9 mouse cellular contexts compared by ENCODE assay signal in genomic region chr16:89958982-89959381, GRCm38 (mm10).
DNase-seq lines count a peak whose midpoint lies in the region; ATAC-seq lines count a peak whose summit lies in the region.
"Had no signal": no experiment of that assay in that cellular context is flagged by ENCODE, and none has a peak within 500 bp of the region (broad histone marks: within the 10 kb centered on the region; RNA-seq: fewer than 3 reads in every experiment).

No protein-coding gene starts in this region.

- H3K4me1 ChIP-seq in heart, embryonic 11.5 days (ENCODE audit: control insufficient read depth, insufficient read depth, low read length) = peaks cover 9% of the 10 kb centered on the region; the same call in 1 of the 2 replicates
- H3K4me1 ChIP-seq in heart, embryonic 10.5 days = peaks cover 30% of the 10 kb centered on the region
- H3K4me1 ChIP-seq in stomach, embryonic 16.5 days (ENCODE audit: control insufficient read depth, insufficient read depth, low read length) = peaks cover 16% of the 10 kb centered on the region

- intact Hi-C loops in left cerebral cortex, postnatal 14 days (cut with DNase I) = no loop called here

- H3K27me3 ChIP-seq in heart, embryonic 11.5 days (ENCODE audit: control insufficient read depth, insufficient read depth, low read length) = peaks cover 3% of the 10 kb centered on the region; the same call in 1 of the 2 replicates
- peaks cover 7% of the 10 kb centered on the region; the same call in 1 of the 2 replicates for H3K27me3 ChIP-seq in heart, embryonic 10.5 days (ENCODE audit: insufficient read depth, poor library complexity, severe bottlenecking)
- no peaks in the 10 kb centered on the region for H3K27me3 ChIP-seq in stomach, embryonic 16.5 days (ENCODE audit: control insufficient read depth, insufficient read depth, low read length)

- H3K27ac ChIP-seq in heart, embryonic 11.5 days (ENCODE audit: low read depth, low read length) = no peak overlapping the region
- no peak overlapping the region for H3K27ac ChIP-seq in heart, embryonic 10.5 days
- peak overlapping the region; percentile 16; the same call in 1 of the 2 replicates for H3K27ac ChIP-seq in stomach, embryonic 16.5 days (ENCODE audit: low read length)

- H3K4me3 ChIP-seq in heart, embryonic 11.5 days (ENCODE audit: low read depth, low read length) = no peak overlapping the region
- no peak overlapping the region for H3K4me3 ChIP-seq in heart, embryonic 10.5 days
- H3K4me3 ChIP-seq in stomach, embryonic 16.5 days (replicated peaks; ENCODE audit: low read length) = peak overlapping the region; percentile 61

- no peak for DNase-seq in heart, embryonic 10.5 days (ENCODE audit: low spot score)
- peak; percentile 33 for DNase-seq in retina, embryonic 14.5 days (ENCODE audit: low spot score)
- DNase-seq in retina, postnatal 1 day = no peak
- DNase-seq in kidney, postnatal 4 days = peak; percentile 16 to 28
- no peak for DNase-seq in c-Kit-positive CD71-positive TER-119-positive erythroid progenitor cells, embryonic 14.5 days (ENCODE audit: low spot score)
- no peak for DNase-seq in left cerebral cortex, postnatal 14 days (ENCODE audit: low spot score in 2 of 2)
- DNase-seq: forebrain, postnatal 0 days had no signal

- peak overlapping the region; percentile 14 for H3K4me2 ChIP-seq in heart, embryonic 11.5 days
- peak overlapping the region; percentile 85 for H3K4me2 ChIP-seq in stomach, embryonic 16.5 days (ENCODE audit: low read depth, low read length)

- no peaks in the 10 kb centered on the region for H3K36me3 ChIP-seq in heart, embryonic 11.5 days (ENCODE audit: control insufficient read depth, insufficient read depth, low read length)
- 0 out of 2 replicates have a peak, but pooled peaks cover 4% of the 10 kb centered on the region for H3K36me3 ChIP-seq in heart, embryonic 10.5 days
- H3K36me3 ChIP-seq in stomach, embryonic 16.5 days (ENCODE audit: control insufficient read depth, insufficient read depth, low read length) = no peaks in the 10 kb centered on the region

- WGBS in heart, embryonic 11.5 days (ENCODE audit: insufficient replicate concordance) = 20% methylated on average over 12 of the region's 12 CpGs
- WGBS in heart, embryonic 10.5 days = 28% methylated on average over 12 of the region's 12 CpGs
- 28% methylated on average over 12 of the region's 12 CpGs for WGBS in stomach, embryonic 16.5 days

- H3K9me3 ChIP-seq in heart, embryonic 11.5 days (replicated peaks; ENCODE audit: control insufficient read depth, low read length) = no peaks in the 10 kb centered on the region
- H3K9me3 ChIP-seq in heart, embryonic 10.5 days = no peaks in the 10 kb centered on the region
- no peaks in the 10 kb centered on the region for H3K9me3 ChIP-seq in stomach, embryonic 16.5 days (replicated peaks; ENCODE audit: control insufficient read depth, low read length)

- no peak for ATAC-seq in heart, embryonic 11.5 days (replicated peaks; ENCODE audit: insufficient number of reproducible peaks, low FRiP score, low TSS enrichment)
- ATAC-seq in stomach, embryonic 16.5 days (ENCODE audit: insufficient read depth, low FRiP score) = no peak
- ATAC-seq: forebrain, postnatal 0 days had no signal

- no peak overlapping the region for H3K9ac ChIP-seq in heart, embryonic 11.5 days (ENCODE audit: low read depth, low read length)
- H3K9ac ChIP-seq in stomach, embryonic 16.5 days (ENCODE audit: low read length) = peak overlapping the region; percentile 55
- H3K9ac ChIP-seq: forebrain, postnatal 0 days had no signal

Comparison
In these comparisons a context has a peak if more than half of its experiments do, and no peak if none do; other contexts are left out.
1. DNase-seq: peak in retina, embryonic 14.5 days (single experiment) and kidney, postnatal 4 days (2 of 2); none in heart, embryonic 10.5 days (single experiment), retina, postnatal 1 day (single experiment), c-Kit-positive CD71-positive TER-119-positive erythroid progenitor cells, embryonic 14.5 days (single experiment) and left cerebral cortex, postnatal 14 days (0 of 2).